Mouse (Mus musculus) forebrain, embryonic 16.5 days (tissue): ENCODE measurements around the gene Rbfox1. TPM values are rescaled to one million over a fixed set of nuclear protein-coding genes. Genes with fewer than 3 reads are reported as not detected.

Experiments
- ATAC-seq: fragments of 200-750 bp; cut with Nextera tagmentation; 2 replicates; pipeline ENCODE4 v1.8.0; 2017; ENCODE audit warnings: mild to moderate bottlenecking, moderate library complexity
- H3K27ac ChIP-seq: fragments of 300-500 bp; sonication (generic); 2 replicates; pipeline ENCODE4 v1.5.1; 2014; ENCODE audit warnings: low read length, control low read depth
- H3K27me3 ChIP-seq: fragments of 300-500 bp; sonication (generic); replicated peaks from 2 replicates; pipeline ENCODE4 v1.6.1; 2014; ENCODE audit warnings: low read length; ENCODE audit not compliant: control insufficient read depth, insufficient read depth
- H3K36me3 ChIP-seq: fragments of 300-500 bp; sonication (generic); 2 replicates; pipeline ENCODE4 v1.6.1; 2014; ENCODE audit not compliant: control insufficient read depth, insufficient read depth
- H3K4me1 ChIP-seq: fragments of 300-500 bp; sonication (generic); replicated peaks from 2 replicates; pipeline ENCODE4 v1.6.1; 2014; ENCODE audit warnings: low read length; ENCODE audit not compliant: control insufficient read depth, insufficient read depth
- H3K4me2 ChIP-seq: fragments of 300-500 bp; sonication (generic); 2 replicates; pipeline ENCODE4 v1.6.1; 2014; ENCODE audit warnings: mild to moderate bottlenecking, low read length, control low read depth
- H3K4me3 ChIP-seq: fragments of 300-500 bp; sonication (generic); replicated peaks from 2 replicates; pipeline ENCODE4 v1.5.1; 2014; ENCODE audit warnings: mild to moderate bottlenecking, low read length, control low read depth
- H3K9ac ChIP-seq: fragments of 300-500 bp; sonication (generic); replicated peaks from 2 replicates; pipeline ENCODE4 v1.6.1; 2014; ENCODE audit warnings: low read depth, low read length, control low read depth
- H3K9me3 ChIP-seq: fragments of 300-500 bp; sonication (generic); 2 replicates; pipeline ENCODE4 v1.6.1; 2016; ENCODE audit warnings: low read length; ENCODE audit not compliant: control insufficient read depth
- WGBS: fragments of 180-500 bp; shearing (Covaris S2); extraction: QIAGEN DNeasy Blood & Tissue Kit; methylation state at CpG from one replicate; pipeline ENCODE4 v1.1.7; 2014; 5-methylcytosine and 5-hydroxymethylcytosine counted together
- polyA plus RNA-seq: library from polyadenylated mRNA; unstranded; fragments of >200 nt; fragmentation: Nextera tagmentation; extraction: Ambion mirVana; gene quantifications from 2 replicates; pipeline ENCODE4 v1.2.1, GENCODE M21; 2015

The Rbfox1 gene
- polyA plus RNA-seq, 1 experiment from 2014 or later: 210 TPM

DNA sequence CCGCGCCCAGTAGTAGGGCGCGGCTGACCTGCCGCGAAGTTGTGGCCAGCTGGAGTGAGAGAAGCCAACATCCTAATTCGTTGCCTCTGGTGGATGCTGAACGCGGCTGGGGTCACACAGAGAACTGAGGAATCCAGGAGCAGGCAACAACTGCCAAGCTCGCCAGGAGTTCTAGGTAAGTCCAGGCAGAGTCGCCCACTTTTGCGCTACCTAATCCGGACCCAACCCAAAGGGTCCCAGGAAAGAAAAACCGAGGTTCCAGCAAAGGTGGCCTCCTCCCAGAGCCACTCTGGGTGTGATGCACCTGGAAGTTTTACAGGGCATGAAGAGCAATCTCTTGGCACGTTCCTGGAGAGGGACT, 515 bp downstream of the Rbfox1 start:
- Histone ChIP-seq H3K9me3 (no peaks in the 10 kb centered on the region), H3K4me2 (peak overlapping the region; percentile 78), H3K27ac (no peak overlapping the region), H3K27me3 (peaks cover 19% of the 10 kb centered on the region; the same call in 1 of the 2 replicates), H3K9ac (peak overlapping the region; percentile 77), H3K4me1 (peaks cover 10% of the 10 kb centered on the region), H3K36me3 (no peaks in the 10 kb centered on the region), H3K4me3 (peak overlapping the region; percentile 67)
- no peak; the same call in 1 of the 2 replicates for ATAC-seq
- 2% methylated on average over 15 of the region's 15 CpGs for WGBS

DNA sequence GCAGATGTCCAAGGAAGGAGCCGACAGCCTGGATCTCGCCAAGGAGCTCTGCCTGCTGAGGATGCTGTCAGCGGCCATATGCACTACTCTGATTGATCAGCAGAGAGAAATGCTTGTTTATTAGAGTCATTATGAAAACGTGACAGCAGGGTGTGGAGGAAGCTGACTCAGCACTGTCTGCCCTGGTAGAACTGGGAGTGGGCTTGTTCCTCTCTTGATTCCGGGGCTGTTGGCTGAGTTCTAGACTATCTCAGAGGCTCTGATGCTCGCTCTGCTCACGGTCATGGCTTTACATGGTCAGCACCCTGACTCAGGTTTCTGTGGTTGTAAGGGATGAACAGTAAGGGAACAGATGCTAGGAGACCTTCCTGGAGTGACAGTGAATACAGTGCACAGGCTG, 10.4 kb downstream of the Rbfox1 start:
- Histone ChIP-seq H3K9ac (no peak overlapping the region), H3K36me3 (no peaks in the 10 kb centered on the region), H3K4me3 (no peak overlapping the region), H3K27ac (no peak overlapping the region), H3K4me1 (no peaks in the 10 kb centered on the region), H3K4me2 (no peak overlapping the region), H3K9me3 (no peaks in the 10 kb centered on the region), H3K27me3 (no peaks in the 10 kb centered on the region)
- 63% methylated on average over 7 of the region's 7 CpGs for WGBS
- ATAC-seq: no peak

DNA sequence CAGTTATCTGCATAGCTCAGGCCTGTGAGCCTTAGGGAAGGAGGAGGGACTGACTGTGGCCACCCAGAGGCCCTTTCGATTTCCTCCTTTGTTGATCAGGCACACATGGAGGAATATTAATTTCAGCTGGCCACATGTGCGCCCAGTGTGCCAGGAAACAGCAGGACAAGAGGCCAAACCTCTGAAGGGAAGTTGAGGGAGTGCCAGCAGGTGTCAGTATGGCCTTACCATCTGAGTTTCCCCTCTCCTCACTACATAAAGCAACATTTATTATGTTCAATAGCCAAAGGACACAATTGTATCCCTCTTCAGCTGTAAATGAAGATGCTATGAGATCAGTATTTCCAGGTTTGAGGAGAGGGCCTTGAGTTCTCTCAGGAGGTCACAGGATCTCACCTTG, 13.2 kb downstream of the Rbfox1 start:
- Histone ChIP-seq H3K4me3 (no peak overlapping the region), H3K36me3 (no peaks in the 10 kb centered on the region), H3K27me3 (no peaks in the 10 kb centered on the region), H3K4me1 (no peaks in the 10 kb centered on the region), H3K9me3 (no peaks in the 10 kb centered on the region), H3K9ac (no peak overlapping the region), H3K4me2 (no peak overlapping the region), H3K27ac (no peak overlapping the region)
- ATAC-seq: no peak
- 49% methylated on average over 2 of the region's 2 CpGs for WGBS

DNA sequence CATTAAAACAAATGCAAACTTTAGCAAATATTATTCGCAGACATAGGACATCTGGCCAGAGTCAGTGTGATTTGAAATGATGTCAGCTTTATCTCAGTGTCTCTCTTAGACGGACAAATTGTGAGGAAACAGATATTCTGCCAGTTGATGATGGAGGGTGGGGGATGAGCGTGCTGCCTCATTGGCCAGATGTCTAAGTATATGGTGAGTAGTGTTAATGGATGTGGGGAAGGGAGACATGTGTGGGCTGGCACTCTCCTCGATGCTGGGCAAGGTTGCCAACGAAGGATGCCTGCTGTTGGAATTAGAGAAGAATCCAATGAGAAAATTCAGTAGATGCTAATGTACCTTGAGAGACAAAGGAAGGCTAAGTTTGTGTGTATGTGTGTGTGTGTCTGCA, 25.6 kb downstream of the Rbfox1 start:
- H3K4me1 ChIP-seq: peaks cover 19% of the 10 kb centered on the region
- no peak overlapping the region for H3K27ac ChIP-seq
- H3K9me3 ChIP-seq: no peaks in the 10 kb centered on the region
- whole genome bisulfite sequencing: 59% methylated on average over 5 of the region's 5 CpGs
- no peak overlapping the region for H3K9ac ChIP-seq
- no peaks in the 10 kb centered on the region for H3K27me3 ChIP-seq
- no peaks in the 10 kb centered on the region for H3K36me3 ChIP-seq
- no peak overlapping the region for H3K4me3 ChIP-seq
- H3K4me2 ChIP-seq: no peak overlapping the region
- ATAC-seq: peak; percentile 58; the same call in 1 of the 2 replicates

DNA sequence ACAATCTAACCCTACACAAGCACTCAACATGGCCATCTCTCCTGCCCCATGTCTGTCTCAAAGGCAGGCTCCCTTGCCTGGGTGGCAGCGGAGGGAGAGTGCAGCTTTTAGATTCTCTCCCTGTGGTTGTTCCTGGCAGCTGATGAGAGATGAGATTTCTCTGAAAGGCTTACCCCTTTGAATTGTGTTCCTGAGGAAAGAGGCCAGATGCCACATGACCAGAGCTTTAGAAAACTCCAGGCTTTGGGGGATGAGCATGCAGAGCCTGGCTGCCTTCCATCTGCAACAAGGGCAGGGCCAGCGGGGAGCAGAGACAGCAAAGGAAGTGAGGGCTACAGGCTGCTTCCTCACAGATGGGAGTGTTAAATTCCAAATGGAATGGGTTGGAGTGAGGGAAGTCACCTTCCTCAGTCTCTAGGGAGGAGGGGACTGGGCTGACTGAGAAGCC, 26.7 kb downstream of the Rbfox1 start:
- 17% methylated on average over 2 of the region's 2 CpGs for WGBS
- peak; percentile 75 for ATAC-seq

DNA sequence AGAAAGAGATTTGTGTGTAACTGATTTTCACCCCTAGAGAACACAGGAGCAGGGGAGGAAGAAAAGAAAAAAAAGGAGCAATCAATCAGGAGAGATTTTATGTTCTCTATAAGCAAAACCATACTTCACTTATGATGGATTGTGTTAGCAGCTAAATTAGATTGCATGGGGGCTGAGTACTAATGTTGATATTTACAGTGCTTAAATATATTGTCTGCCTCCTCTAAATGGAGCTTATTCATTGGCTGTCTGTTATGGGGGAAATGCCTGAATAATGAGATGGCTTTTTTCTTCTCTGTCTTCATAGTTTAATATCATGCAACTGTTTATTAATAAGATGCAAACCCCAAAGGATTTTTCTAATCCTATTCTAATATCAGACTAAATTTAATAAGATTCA, 32.8 kb downstream of the Rbfox1 start:
- H3K4me2 ChIP-seq: no peak overlapping the region
- no peak overlapping the region for H3K9ac ChIP-seq
- ATAC-seq: no peak

More for the DNA sequence above, 26.7 kb downstream of the Rbfox1 start:
- H3K9ac ChIP-seq: no peak overlapping the region
- no peaks in the 10 kb centered on the region for H3K27me3 ChIP-seq
- H3K36me3 ChIP-seq: no peaks in the 10 kb centered on the region
- H3K4me3 ChIP-seq: no peak overlapping the region
- H3K9me3 ChIP-seq: no peaks in the 10 kb centered on the region
- H3K4me1 ChIP-seq: peaks cover 19% of the 10 kb centered on the region
- H3K27ac ChIP-seq: peak overlapping the region; percentile 57; the same call in 1 of the 2 replicates
- no peak overlapping the region for H3K4me2 ChIP-seq

DNA sequence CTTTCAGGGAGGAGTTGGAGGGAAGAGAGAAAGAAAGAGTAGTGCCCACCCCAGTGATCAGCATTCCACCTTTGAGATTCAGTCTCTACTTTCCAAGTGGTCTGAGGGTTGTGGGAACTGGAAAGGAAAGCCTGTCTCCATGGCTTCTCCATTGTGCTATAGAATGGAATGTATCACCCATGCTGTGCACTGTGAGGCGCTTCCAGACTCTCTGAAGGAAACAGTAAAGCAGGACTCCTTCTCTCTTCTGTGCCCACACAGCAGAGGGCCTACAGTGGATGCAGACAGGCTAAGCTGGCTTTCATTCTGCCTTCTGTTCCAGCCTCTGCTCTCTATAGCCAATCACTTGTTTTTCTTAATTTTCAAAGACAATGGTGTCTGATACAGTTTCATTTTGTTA, 41.8 kb downstream of the Rbfox1 start:
- H3K27me3 ChIP-seq: no peaks in the 10 kb centered on the region
- H3K9me3 ChIP-seq: no peaks in the 10 kb centered on the region
- peak; percentile 54 for ATAC-seq
- H3K4me1 ChIP-seq: peaks cover 8% of the 10 kb centered on the region
- no peak overlapping the region for H3K4me2 ChIP-seq
- no peak overlapping the region for H3K4me3 ChIP-seq
- no peaks in the 10 kb centered on the region for H3K36me3 ChIP-seq
- 13% methylated on average over 1 of the region's 1 CpGs for WGBS
- peak overlapping the region; percentile 28; the same call in 1 of the 2 replicates for H3K27ac ChIP-seq
- no peak overlapping the region for H3K9ac ChIP-seq

More for the DNA sequence above, 32.8 kb downstream of the Rbfox1 start:
- Histone ChIP-seq H3K9me3 (no peaks in the 10 kb centered on the region), H3K4me3 (no peak overlapping the region), H3K4me1 (no peaks in the 10 kb centered on the region), H3K36me3 (no peaks in the 10 kb centered on the region), H3K27me3 (no peaks in the 10 kb centered on the region), H3K27ac (no peak overlapping the region)

DNA sequence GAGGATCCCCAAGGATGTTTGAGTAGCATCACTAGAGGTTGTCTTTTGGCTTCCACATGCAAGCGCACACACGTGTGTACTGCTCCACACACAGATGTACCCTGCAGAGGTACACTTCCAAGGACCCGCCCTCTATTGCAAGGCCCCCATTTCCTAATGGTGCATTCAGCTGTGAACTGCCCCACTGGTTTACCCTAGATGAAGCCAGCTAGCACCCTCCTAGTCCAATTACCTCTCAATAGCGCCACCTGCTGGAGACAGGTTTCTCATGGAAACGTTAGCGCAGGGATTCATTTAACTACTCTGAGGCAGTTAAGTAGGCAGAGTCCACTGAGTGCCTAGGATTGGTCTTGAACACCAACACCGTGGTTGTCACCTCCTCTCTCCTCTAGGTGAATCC, 46.5 kb downstream of the Rbfox1 start:
- no peaks in the 10 kb centered on the region for H3K36me3 ChIP-seq
- no peaks in the 10 kb centered on the region for H3K9me3 ChIP-seq
- H3K27ac ChIP-seq: no peak overlapping the region
- WGBS: 24% methylated on average over 7 of the region's 7 CpGs
- peaks cover 8% of the 10 kb centered on the region for H3K4me1 ChIP-seq
- H3K27me3 ChIP-seq: no peaks in the 10 kb centered on the region
- no peak overlapping the region for H3K9ac ChIP-seq
- no peak overlapping the region for H3K4me2 ChIP-seq
- ATAC-seq: peak; percentile 33; the same call in 1 of the 2 replicates
- H3K4me3 ChIP-seq: no peak overlapping the region

DNA sequence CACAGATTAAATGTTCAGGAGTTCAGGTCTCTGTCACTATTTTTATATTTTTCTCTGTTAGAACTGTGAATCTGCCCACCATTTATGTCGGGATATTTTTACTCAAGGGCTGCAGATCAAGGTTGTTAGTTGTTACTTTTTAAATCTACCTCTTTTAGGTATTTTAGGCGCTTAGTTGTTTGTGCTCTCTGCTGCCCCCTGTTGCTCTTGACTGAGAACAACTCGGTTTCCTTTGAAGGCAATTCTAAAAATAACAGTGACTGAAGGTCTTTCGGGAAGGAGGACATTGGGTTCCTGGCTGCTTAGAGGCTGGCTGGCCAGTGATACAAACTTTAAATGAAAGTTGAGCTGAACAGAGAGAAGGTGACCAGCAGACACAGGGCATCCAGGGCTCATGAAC, 54.9 kb downstream of the Rbfox1 start:
- Histone ChIP-seq H3K27me3 (no peaks in the 10 kb centered on the region), H3K27ac (no peak overlapping the region), H3K4me3 (no peak overlapping the region), H3K4me1 (no peaks in the 10 kb centered on the region), H3K4me2 (no peak overlapping the region), H3K9me3 (no peaks in the 10 kb centered on the region), H3K36me3 (no peaks in the 10 kb centered on the region), H3K9ac (no peak overlapping the region)
- ATAC-seq: no peak
- 70% methylated on average over 4 of the region's 4 CpGs for WGBS

DNA sequence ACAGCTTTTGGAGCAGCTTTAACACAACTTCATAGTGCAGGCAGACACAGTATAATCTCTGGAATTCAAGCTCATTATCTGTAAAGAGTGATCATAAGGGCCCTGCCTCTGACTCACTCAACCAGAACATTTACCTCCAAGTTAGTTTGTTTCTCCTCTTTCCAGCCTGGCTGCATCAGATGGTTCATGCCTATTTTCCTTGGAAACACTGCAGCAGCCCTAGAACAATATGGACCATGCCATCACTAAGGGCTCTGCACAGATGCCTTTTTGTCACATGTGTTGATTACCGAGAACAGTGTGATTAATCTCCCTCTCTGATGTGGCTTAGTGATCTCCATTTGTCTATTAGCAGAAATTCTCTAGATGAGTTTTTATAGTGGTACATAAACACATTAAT, 60.5 kb downstream of the Rbfox1 start:
- Histone ChIP-seq H3K9me3 (no peaks in the 10 kb centered on the region), H3K4me1 (no peaks in the 10 kb centered on the region), H3K4me2 (no peak overlapping the region), H3K27ac (no peak overlapping the region), H3K9ac (no peak overlapping the region), H3K4me3 (no peak overlapping the region), H3K36me3 (no peaks in the 10 kb centered on the region), H3K27me3 (no peaks in the 10 kb centered on the region)
- 45% methylated on average over 1 of the region's 1 CpGs for WGBS
- no peak for ATAC-seq
